Mouse (Mus musculus) cerebellum, postnatal 25 days (tissue): ENCODE data around the gene 2010111I01Rik.
"Not testable (repeated sequence)": the region's sequence is repeated elsewhere in the genome, so short reads cannot be mapped to it uniquely, and the experiment has no call there.

Source experiments
- DNase-seq, 2 experiments: peaks; one replicate each; pipeline ENCODE4 v3.0.0; 2021; ENCODE audit warnings: mixed read lengths in 2 of 2

2010111I01Rik gene

DNA sequence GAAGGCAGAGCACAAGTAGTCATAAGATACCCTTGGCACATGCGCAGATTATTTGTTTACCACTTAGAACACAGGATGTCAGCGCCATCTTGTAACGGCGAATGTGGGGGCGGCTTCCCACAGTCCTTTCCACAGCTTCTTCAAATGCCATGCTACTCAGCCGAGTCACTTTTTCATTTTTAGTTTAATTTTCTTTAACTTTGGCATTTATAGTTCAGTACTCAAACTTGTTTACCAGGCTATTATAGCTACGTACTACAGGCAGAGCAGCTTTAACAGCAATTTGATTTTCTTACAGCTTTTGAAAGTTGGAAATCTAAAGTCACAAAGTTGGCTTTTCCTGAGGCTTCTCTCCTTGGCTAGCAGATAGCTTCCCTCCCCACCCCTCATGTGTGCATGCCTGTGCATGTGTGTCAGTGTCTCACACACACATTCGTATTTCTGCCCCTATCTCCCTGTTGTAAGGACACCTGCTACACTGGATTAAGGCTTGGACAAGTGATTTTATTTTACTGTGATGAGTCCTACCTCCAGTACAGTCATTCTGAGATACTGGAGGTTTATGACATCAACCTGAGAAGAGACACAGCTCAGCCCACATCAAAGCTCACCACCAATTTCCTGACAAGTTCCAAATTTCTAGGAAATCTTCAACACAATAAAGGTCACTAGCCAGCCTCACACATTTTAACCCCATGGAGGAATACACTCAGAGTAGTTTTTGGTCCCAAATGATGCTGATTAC is 258.5 kb downstream of the 2010111I01Rik start:
- DNase-seq, result no peak

GRCm38 (mm10) chr13:63225796-63226583 is 261.3 kb downstream of the 2010111I01Rik start:
- no peak for DNase-seq

- DNase-seq, result no peak
These were observed 263.1 kb downstream of the 2010111I01Rik start for GRCm38 (mm10) chr13:63227785-63228184.

- no peak for DNase-seq
These were observed 266.4 kb downstream of the 2010111I01Rik start for GRCm38 (mm10) chr13:63230955-63231701.

GRCm38 (mm10) chr13:63231702-63232070 is 267.0 kb downstream of the 2010111I01Rik start:
- no peak for DNase-seq

DNA sequence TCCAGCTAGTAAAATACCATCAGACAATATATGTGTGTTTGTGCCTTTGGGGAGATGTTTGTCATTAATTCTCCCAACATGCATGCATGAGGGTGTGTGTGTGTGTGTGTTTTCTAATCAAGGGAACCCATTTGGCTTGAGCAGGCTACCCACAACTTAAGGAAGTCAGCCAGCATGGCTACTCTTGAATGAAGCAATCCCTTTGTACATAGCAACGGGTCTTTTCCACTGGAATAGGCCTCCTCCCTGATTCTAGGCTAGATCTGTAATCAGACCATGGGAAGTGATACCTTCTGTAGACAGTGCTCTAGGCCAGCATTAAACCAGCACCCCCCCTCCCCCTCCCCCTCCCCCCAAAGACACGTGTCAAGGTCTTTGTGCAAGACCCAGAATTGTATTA is 267.9 kb downstream of the 2010111I01Rik start:
- DNase-seq, result no peak

GRCm38 (mm10) chr13:63234520-63234919 is 269.8 kb downstream of the 2010111I01Rik start:
- DNase-seq, result not testable (repeated sequence)

DNA sequence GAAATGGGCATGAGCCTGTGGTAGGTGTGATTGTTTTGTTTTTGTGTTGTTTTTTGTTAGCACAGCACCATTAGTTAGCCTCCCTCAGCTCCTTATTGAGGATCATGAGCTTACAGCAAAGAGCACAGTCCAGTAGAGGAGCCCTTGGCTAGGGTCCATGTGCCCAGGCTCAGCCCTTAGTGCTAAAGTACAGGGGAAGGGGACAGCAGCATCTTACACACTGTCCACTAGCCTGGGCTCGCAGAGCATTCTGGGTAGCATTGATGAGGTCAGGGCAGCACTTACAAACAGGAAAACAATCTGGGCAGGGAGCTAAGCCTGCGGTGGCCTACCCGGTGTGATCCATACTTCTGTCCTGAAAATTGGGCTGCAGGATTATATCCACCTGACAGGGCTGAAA is 270.9 kb downstream of the 2010111I01Rik start:
- DNase-seq, result no peak

DNA sequence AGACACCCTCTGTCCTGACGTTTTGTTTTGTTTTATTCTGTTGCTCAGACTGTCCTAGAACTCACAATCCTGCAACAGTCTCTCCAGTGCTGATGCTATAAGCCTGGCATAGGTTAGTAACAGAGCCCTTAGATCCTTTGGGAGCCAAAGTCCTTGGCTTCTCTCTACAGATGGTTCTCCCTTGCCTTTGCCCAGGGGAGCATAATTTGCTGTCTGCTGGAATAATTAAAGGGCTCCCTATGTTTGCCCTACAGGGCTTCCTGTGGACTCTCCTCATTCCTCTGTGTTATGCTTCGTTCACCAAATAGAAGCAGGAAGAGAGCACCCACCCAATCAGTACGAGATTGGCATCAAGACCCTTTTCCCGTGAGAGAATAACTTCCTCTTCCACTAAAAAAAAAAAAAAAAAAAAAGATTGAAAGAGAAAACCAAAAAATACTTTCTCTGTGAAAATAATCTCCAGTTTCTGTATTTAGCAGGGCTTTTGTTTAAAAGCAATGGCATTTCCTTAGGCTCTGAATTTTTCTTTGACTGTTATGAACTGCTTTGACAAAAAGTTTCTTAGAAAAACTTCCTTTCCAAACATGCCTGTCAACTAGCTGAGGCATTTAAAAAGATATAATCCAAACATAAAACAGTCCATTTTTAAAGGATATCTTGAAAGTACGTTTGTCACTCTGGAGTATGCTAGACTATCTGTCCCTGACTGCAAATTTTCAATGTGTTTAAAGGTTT is 271.6 kb downstream of the 2010111I01Rik start:
- DNase-seq, result no peak

- no peak for DNase-seq
These were observed 273.4 kb downstream of the 2010111I01Rik start for GRCm38 (mm10) chr13:63238045-63238444.

DNA sequence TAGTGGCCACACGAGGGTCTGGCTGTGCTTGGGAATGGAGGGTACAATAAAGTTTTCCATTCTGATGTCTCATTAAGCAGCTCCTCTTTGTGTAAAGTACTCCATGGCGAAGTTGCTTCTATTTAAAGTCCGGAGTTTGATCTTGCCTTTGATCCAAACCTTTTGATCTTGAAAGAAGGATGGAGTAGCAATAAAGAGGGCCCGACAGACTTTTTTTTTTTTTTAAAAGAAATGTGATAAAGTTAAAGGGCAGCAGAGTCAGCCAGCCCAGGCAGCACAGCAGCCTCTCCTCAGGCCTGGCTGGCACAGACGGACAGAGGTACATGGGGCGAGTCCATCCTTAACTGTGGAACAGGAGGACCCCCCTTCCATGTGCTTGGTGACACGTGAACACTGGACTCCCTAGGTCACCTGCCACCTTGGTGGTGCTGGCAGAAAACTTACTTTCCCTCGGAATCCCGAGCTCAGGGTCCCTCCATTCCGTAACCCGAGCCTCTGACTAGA is 274.7 kb downstream of the 2010111I01Rik start:
- DNase-seq, result peak in 1 of 2 experiments; percentile 45

DNA sequence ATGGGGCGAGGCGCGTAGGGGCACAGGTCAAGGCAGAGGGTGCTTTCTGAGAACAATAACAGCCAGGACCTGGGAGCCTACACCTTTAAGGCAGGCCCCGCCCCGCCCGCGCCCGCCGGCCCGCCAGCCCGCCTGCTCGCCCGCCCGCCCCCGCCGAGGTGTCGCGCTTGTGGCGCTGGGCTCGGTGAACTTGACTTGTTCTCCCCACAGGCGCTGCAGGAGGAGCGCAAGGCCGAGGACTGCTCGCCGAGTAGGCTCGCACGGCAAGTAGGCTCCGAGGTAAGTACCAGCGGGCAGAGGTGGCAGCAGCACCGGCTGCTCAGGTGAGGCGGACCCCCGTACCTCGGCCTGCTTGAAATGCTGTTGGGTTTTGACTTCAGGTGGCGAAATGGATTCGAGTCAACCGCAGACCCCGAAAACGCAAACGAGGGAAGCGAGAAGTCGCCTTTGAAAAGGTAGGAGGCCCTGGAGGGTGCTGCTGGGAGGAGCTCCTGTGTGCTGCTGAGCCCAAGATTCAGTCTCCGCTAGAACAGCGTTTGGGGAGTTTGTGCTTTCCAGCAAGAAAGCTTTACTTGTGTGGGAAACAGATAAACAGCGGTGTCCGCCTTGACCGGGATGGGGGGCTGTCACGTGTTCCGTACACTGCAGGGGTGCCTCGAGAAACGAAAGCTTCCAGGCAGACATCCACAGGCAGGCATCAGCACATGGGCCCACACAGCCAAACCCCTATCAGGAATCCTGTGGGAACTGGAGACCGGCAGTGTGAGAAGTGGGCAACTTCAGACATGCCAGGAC is 275.4 kb downstream of the 2010111I01Rik start:
- DNase-seq, result peak; percentile 88 to 94

DNA sequence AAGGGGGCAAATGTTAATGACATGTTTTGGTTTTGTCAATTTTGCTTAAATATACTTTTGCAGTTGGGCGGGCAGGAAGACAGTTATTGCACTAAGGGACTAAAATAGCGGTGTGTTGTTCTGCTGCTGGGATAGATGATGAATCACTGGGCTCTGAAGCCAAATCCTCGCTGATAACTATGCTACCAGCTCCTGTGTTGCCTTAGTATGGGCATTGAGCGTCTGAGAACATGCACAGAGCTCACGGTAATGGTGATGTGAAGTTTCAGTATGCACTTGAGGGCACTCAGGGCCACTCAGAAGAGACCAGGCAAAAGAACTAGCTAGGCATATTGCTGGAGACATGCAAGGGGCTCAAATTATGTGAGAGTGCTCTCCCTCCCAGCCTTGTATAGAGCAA is 276.1 kb downstream of the 2010111I01Rik start:
- peak in 1 of 2 experiments; percentile 46 for DNase-seq

GRCm38 (mm10) chr13:63241665-63242064 is 277.0 kb downstream of the 2010111I01Rik start:
- DNase-seq, result no peak

DNA sequence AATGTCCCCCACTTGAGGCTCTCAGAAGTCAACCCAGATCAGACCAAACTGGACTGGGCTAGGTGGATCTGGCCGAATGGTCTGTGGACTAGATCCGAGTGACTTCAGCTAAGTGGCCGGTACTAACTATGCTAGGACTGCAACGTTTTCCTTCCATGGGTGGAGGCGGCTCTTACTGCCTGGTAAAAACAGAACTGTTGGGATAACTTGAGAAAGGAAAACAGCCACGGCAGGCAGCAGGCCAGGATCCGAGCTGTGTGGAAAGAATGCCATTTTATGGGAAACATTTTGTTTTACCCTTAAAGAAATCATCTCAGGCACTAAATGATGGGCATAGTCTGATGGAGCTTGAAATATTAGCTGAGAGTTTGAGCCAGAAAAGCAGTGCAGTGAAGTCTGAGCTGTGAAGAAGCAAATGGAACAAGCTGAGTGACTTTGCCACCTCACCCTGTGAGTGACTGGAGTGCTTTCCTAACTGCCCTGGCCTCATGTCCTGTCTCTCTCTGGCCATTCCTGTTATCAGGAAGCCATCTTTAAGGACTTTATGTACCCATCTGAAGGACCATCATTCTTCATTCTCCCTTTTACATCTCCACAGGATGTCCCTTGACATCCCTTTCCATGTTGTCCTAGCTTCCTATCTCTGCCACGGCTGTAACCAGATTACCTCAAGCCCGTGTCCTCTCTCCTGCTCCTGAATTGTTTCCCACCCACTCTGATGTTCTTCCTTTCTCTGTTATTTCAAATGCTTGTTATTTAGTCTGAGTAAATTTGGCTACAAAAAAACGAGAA is 277.9 kb downstream of the 2010111I01Rik start:
- DNase-seq, result no peak

- no peak for DNase-seq
These were observed 278.9 kb downstream of the 2010111I01Rik start for GRCm38 (mm10) chr13:63243586-63243985.

- DNase-seq, result no peak
These were observed 279.7 kb downstream of the 2010111I01Rik start for GRCm38 (mm10) chr13:63244425-63244824.

DNA sequence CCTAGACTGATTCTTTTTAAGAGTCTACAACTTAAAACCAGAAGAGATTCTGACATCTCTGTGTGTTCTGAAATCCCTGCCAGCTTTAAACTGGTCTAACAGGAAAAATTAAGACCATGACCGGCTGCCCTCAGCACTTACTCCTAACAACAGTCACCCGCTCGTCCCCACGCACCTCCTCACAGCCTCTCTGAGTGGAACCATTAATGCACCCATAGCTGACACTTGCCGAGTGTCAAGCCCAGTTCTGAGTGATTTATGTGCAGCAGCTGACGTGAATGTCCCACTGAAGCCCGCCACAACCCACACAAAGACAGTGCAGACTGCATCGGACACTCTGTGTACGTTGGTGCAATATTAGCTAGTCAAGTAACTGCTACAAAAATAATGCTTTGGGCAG is 280.5 kb downstream of the 2010111I01Rik start:
- no peak for DNase-seq

DNA sequence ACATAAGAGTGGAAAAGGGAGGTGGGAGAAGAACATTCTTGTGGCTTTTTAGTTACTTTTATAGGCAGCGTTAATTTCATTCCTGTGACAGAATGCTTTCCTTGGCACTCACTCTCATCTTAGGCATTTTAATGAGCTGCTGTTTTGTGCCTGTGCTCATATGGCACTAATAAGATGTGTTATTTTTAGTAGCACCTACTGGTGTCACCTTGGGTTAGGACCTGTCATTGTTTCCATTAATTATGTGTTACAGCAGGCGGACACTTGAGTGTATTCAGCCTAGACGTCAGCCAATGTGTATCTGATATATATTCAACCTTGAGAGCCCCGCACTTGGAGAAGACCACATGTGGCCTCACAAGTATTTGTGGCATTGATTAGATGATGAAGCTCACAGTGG is 281.1 kb downstream of the 2010111I01Rik start:
- DNase-seq, result no peak

- DNase-seq, result no peak
These were observed 281.7 kb downstream of the 2010111I01Rik start for GRCm38 (mm10) chr13:63246332-63246940.
